Mouse (Mus musculus): Measurements from ENCODE around the gene Bpifb3. TPM values are rescaled to one million over a fixed set of nuclear protein-coding genes. Genes with fewer than 3 reads are reported as not detected.

Bpifb3 gene
- polyA plus RNA-seq (2014; fragmentation: Illumina TruSeq; extraction: RNeasy Lipid Tissue Mini Kit (QIAGEN cat#74804); ENCODE audit: low replicate concordance) = not detected

DNA sequence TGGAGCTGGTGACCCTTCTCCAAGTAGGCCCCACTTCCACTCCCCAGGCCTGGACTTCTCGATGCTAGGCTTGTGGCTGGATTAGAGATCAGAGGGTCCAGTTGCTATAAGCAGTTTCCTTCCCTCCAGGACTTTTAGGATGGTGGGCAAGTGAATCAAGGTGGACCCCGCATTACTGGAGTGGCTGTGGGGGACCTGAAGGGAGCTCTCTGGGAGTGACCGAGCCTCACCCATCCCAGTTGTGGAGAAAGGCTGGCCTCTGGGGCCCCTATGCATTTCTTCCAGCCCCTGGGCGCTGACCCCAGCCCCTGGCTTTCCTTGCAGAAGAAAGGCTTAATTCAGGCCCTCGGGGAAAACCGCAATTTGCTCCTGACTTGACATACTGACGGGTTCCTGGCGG lies at the start of gene Bpifb3:
TSS of gene Bpifb3 (plus strand) at position 301 of the 400 bp plus-strand sequence.

DNA sequence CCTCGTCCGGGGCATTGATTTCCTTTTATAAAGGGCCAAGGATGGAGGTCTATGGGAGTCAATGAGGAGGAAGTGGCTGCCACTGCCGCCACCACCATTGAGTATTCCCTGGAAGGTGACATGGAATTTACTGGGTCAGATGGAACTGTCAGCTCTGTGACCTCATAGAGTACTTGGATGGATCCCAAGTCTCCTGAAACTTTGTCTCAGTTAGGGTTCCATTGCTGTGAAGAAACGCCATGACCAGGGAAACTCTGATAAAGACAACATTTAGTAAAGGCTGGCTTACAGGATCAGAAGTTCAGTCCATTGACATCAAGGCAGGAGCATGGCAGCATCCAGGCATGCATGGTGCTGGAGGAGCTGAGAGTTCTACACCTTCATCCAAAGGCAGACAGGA lies 47.0 kb upstream of the Bpifb3 start, which contains the start of gene Sun5:
TSS of gene Sun5 (minus strand) at position 101 of the 400 bp plus-strand sequence.

DNA sequence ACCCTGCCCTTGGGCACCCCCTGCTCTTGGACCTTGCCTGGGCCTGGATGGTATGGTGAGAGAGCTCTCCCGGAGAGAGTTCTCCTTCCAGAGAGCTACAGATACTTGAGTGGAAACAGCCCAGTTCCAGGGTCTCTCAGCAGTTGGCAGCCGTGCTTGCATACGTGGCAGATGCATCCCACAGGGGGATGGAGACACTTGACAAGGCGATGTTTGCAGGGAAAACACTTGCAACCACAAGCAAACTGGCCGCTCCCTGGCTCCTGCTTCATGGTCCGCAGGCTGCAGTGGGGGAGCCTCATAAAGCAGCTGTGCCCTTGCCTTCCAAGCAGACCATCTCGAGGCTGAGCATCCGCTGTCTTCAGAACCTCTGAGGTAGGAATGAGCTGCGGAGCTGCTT lies 43.3 kb upstream of the Bpifb3 start, which contains the start of gene Bpifb2:
TSS of gene Bpifb2 (plus strand) at position 301 of the 400 bp plus-strand sequence.

DNA sequence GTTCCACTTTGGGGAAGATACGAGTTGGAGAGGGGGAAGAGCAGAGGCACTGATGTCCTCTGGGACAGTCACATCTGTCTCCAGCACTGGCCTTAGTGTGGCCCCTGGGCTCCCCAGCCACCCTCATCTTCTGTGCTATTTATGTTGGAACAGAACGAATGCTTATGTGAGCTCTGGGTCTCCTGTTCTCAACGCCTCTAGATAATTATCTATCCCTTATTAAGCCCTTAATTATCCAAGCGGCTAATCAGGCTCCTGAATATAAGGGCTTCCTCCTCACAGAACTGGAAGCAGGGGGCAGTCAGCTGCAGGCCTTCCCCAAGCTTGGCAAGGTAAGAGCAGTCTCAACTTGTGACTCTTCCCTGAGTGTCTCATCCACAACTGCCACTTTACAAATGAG lies 17.9 kb upstream of the Bpifb3 start, which contains the start of gene Bpifb6:
TSS of gene Bpifb6 (plus strand) at position 301 of the 400 bp plus-strand sequence.

DNA sequence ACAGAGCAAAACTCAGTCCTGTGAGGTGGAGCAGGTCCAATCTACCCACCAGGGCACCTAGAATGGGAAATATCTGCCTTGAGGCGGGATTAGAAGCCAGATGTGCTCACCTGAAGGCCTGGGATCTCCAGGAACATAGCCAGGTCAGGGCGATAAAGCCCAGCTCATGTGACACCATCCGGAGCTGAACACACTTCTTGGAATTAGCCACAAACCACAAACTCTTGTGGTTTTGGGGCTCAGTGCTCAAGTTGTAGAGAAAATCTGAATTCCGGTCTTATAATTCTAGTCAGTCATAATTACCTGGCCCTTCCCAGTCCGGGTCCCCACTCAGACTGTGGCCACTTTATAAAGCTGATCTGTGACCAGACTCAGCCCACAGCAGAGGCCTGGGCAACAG lies 19.8 kb downstream of the Bpifb3 start, which contains the start of gene Bpifb4:
TSS of gene Bpifb4 (plus strand) at position 370 of the 400 bp plus-strand sequence.

DNA sequence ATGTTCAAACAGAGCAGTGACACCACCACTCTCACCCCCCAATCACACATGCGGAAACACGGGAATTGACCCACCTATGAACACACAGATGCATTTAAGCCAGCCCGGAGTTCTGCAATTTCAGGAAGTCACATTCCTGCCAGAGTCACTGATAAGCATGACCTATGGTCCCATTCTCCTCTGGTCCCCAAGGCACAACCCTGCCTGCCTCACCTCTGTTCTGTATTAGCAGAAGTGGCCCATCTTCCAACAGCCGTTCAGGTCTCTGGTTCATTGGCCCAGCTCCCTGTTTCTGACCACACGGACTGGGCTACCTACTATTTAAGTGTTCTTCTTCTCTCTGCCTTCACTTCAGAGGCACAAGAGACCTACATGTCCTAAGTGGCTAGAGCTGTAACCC lies 56.6 kb downstream of the Bpifb3 start, which contains the start of gene Bpifa6:
TSS of gene Bpifa6 (plus strand) at position 364 of the 400 bp plus-strand sequence.

Other genes with a start within 250 kb of the Bpifb3 start
- not detected for gene Dnmt3c, start 221.6 kb upstream of the Bpifb3 start, polyA plus RNA-seq (2014; fragmentation: Illumina TruSeq; extraction: RNeasy Lipid Tissue Mini Kit (QIAGEN cat#74804); ENCODE audit: low replicate concordance)
- 324 TPM for gene Mapre1, start 177.0 kb upstream of the Bpifb3 start, polyA plus RNA-seq (2014; fragmentation: Illumina TruSeq; extraction: RNeasy Lipid Tissue Mini Kit (QIAGEN cat#74804); ENCODE audit: low replicate concordance)
- gene Efcab8, start 138.3 kb upstream of the Bpifb3 start, polyA plus RNA-seq (2014; fragmentation: Illumina TruSeq; extraction: RNeasy Lipid Tissue Mini Kit (QIAGEN cat#74804); ENCODE audit: low replicate concordance) = not detected
- not detected for gene Sun5, start 47.1 kb upstream of the Bpifb3 start, polyA plus RNA-seq (2014; fragmentation: Illumina TruSeq; extraction: RNeasy Lipid Tissue Mini Kit (QIAGEN cat#74804); ENCODE audit: low replicate concordance)
- gene Bpifb2, start 43.2 kb upstream of the Bpifb3 start, polyA plus RNA-seq (2014; fragmentation: Illumina TruSeq; extraction: RNeasy Lipid Tissue Mini Kit (QIAGEN cat#74804); ENCODE audit: low replicate concordance) = not detected
- gene Bpifb6, start 17.8 kb upstream of the Bpifb3 start, polyA plus RNA-seq (2014; fragmentation: Illumina TruSeq; extraction: RNeasy Lipid Tissue Mini Kit (QIAGEN cat#74804); ENCODE audit: low replicate concordance) = not detected
- not detected for gene Bpifb4, start 20.0 kb downstream of the Bpifb3 start, polyA plus RNA-seq (2014; fragmentation: Illumina TruSeq; extraction: RNeasy Lipid Tissue Mini Kit (QIAGEN cat#74804); ENCODE audit: low replicate concordance)
- not detected for gene Bpifa6, start 56.7 kb downstream of the Bpifb3 start, polyA plus RNA-seq (2014; fragmentation: Illumina TruSeq; extraction: RNeasy Lipid Tissue Mini Kit (QIAGEN cat#74804); ENCODE audit: low replicate concordance)
- gene Bpifa2, start 90.0 kb downstream of the Bpifb3 start, polyA plus RNA-seq (2014; fragmentation: Illumina TruSeq; extraction: RNeasy Lipid Tissue Mini Kit (QIAGEN cat#74804); ENCODE audit: low replicate concordance) = not detected
- gene Bpifa3, start 212.1 kb downstream of the Bpifb3 start, polyA plus RNA-seq (2014; fragmentation: Illumina TruSeq; extraction: RNeasy Lipid Tissue Mini Kit (QIAGEN cat#74804); ENCODE audit: low replicate concordance) = not detected
- gene Bpifa1, start 224.7 kb downstream of the Bpifb3 start, polyA plus RNA-seq (2014; fragmentation: Illumina TruSeq; extraction: RNeasy Lipid Tissue Mini Kit (QIAGEN cat#74804); ENCODE audit: low replicate concordance) = not detected
- gene Bpifa5, start 244.4 kb downstream of the Bpifb3 start, polyA plus RNA-seq (2014; fragmentation: Illumina TruSeq; extraction: RNeasy Lipid Tissue Mini Kit (QIAGEN cat#74804); ENCODE audit: low replicate concordance) = not detected